Mouse (Mus musculus): ENCODE data around the gene Ptgis. TPM values are rescaled to one million over a fixed set of nuclear protein-coding genes. Genes with fewer than 3 reads are reported as not detected.

Ptgis gene
- total RNA-seq (2023), result 0.53 TPM

DNA sequence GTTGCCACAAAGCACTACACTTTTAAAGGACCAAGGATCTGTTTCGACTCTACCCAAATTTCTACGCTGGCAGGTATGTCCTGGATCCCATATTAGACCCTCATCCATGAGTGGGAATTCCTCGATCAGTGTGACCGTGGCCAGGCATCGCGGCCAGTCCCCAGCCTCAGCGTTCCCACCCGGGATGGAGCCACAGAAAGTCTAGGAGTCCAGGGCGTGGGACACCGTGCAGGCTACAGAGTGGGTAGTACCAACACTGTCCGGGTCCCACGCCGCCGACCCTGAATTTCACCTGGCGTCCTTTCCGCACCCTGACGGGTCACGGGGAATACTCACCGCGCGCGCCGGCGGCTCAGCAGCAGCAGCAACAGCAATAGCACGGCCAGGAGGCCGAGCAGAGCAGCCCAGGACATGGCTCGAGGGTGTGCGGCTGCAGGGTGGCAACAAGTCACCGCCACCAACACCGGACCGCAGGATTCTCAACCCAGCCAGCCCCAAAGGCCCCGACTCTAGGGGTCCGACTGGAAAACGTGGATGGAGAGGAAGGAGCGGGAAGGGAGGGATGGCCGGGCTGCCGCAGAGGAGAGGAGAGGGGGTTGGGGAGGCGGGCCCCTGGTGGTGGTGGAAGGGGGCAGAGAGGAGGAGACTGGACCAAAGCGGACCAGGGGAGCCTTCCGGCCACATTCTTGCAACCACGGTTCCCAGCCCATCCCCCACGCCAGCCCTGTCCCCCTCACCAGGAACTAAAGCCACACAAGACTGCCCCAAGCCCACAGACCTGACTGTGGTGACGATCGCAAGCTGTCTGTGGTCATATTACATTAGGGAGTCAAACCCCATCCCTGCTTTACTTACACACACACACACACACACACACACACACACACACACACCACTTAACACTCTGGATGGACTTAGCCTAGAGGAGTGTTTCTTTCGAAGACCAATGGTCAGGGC is at the start of gene Ptgis:
TSS of gene Ptgis (minus strand) at position 597 of the 957 bp plus-strand sequence.

DNA sequence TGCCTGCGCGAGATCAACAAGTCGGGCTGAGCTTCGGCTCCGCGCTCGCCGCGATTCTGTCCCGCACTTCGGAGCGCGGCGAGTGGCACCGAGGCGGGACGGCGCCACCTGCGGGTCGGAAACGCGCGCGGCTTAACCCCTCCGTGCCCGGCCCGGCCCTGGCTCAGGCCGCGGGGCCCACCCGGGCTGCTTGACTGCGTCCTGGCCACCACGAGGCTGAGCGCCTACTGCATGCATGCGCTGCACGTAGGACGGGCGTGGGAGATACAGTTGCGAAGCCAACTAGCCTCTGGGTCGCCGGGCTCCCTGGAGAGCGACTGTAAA is 50.4 kb downstream of the Ptgis start, which contains the start of gene Kcnb1:
TSS of gene Kcnb1 (minus strand) at position 80 of the 324 bp plus-strand sequence.

Other genes starting within 250 kb of the Ptgis start
- 94.3 TPM for gene Stau1, start 244.3 kb downstream of the Ptgis start, total RNA-seq (2023)
- 99.9 TPM for gene Ddx27, start 225.4 kb downstream of the Ptgis start, total RNA-seq (2023)
- 59.4 TPM for gene Znfx1, start 177.6 kb downstream of the Ptgis start, total RNA-seq (2023)
- 1.0 TPM for gene Kcnb1, start 50.4 kb downstream of the Ptgis start, total RNA-seq (2023)
- gene B4galt5, start 108.6 kb upstream of the Ptgis start, total RNA-seq (2023), result 30.2 TPM
- gene Slc9a8, start 181.1 kb upstream of the Ptgis start, total RNA-seq (2023), result 96.5 TPM